Mouse (Mus musculus) urinary bladder, postnatal 10 days (tissue): Measurements from ENCODE around the gene Mroh3.

Experiments used
- DNase-seq: peaks from one replicate; pipeline ENCODE4 v3.0.0; 2022; ENCODE audit warnings: low spot score

Gene Mroh3

DNA sequence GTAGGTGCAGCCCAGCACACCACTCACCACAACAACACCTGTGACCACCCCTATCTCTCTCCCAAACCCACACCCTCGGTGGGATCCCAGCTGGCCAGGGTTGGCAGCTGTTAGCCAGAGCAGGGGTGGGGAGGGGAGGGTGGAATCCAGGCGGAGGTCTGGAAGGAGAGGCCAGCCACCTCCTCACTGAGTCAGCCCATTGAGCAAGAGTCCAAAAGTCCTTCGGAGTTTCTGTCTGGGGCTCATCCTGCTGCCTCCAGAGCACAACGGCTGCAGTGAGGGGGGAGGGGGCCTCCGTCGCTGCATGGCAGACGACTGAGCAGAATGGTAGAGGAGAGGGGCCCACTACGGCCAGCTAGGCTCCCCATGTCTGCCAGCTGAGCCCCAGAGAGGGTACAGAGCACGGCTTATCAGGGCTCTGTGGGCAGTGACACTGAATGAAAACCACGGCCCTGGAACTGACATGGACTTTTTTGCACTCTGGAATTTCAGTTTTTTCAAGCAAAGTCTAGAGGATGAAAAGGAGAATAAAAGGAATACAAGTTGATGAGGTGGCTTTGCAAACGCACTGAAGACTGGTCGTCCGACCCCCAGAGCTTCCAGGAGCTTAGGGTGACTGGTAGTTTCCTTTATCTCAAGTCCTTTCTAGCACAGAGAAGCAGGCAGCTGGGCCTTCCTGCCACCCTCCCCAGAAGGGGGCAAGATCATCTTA lies 15.9 kb upstream of the Mroh3 start:
- no peak for DNase-seq

DNA sequence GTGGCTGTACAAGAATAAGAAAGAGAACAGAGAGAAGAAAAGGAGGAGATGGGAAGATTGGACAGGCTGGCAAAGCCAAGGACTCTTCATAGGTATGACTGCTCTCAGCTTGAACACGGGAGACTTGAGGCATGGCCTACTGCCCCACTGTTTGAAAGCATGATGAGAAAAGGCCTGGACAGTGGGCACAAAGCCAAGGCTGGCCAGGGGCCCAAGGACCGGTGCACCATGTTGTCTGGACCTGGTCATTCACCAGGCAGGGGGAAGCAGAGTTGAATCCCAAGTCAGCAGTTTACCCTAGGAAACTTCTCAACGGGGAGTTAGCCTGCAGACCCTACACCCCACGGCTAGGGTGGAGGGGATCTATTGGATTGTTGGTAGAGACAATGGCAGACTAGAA lies 15.2 kb upstream of the Mroh3 start:
- DNase-seq: no peak

DNA sequence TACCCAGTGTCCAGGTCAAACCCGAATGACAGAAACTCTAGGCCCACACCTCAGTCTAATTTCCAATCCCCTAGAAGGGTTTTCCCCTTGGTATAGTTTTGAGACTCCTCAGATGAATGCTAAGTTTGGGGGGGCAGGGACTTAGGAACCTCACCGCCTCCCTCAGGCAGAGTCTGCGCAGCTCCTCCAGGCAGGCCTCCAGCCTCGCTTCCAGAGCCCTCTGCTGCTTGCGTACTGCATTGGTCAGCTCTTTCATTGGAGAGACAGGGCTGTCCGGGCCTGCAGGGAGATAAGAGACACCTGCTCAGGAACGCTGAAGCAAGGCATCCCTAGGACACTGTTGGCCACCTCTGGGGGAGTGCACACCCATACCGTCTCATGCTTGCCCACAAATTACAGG lies 14.0 kb upstream of the Mroh3 start:
- no peak for DNase-seq

DNA sequence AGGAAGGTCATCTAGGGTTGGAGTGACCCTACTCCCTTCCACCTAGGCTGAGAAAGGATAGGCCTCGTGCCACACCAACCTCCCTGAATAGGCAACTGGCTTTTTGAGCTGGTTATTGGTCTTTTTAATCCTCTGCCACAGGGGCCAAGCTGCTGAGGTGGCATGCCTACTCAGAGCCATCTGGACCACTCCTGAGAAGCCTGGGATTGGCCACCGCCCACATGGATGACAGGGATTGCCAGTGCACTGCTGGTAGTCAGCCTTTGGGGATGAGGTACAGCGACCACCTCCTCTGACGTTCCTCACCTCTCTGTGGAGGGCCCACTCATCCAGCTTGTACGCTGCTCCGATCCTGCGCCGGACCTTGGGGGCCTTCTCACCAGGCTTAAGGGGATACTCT lies 13.2 kb upstream of the Mroh3 start:
- no peak for DNase-seq

DNA sequence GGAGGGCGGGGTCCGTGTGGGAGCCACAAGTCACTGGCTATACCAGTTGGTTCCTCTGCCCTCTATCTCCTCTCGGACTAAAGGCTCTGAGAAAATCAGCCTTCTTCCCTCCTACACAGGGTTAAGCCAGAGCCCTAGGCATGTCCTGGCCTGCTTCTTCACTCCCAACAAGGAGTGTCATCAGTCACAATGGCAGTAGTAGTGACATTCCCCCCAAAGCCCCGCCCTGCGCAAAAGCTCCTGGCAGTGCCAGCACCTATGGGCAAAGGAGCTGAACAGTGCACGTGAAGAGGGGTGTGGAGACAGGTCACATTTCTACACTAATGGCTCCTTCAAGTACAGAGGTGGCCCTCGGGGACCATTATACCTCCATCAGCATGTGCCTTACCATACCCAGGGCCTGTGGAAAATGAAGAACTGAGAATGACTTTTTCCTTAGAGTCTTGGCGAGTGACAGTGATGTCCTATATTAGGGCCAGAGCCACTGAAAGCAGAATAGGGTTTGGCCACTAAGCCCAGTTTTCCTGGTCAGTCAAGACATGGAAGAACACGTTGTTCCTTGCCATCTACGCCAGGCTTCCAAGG lies 11.2 kb upstream of the Mroh3 start:
- DNase-seq: no peak

DNA sequence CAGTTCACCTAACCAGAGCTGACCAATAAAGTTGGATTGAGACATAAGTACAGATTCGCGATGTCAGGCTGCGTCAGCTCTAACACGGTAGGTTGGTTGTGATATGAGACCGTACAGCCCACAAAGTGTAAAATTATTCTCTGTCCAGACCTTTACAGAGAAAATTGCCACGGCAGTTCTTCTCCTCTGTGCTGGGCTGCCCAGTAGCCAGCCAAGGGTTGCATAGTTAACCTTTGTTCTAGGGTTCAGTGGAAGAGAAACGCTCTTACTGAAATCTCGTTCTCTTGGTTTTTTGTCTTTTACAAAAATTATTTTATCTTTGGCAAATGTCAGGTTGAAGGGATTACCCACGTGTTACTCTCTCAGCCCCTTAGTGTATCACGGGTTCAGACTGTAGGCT lies 9.8 kb upstream of the Mroh3 start:
- no peak for DNase-seq

DNA sequence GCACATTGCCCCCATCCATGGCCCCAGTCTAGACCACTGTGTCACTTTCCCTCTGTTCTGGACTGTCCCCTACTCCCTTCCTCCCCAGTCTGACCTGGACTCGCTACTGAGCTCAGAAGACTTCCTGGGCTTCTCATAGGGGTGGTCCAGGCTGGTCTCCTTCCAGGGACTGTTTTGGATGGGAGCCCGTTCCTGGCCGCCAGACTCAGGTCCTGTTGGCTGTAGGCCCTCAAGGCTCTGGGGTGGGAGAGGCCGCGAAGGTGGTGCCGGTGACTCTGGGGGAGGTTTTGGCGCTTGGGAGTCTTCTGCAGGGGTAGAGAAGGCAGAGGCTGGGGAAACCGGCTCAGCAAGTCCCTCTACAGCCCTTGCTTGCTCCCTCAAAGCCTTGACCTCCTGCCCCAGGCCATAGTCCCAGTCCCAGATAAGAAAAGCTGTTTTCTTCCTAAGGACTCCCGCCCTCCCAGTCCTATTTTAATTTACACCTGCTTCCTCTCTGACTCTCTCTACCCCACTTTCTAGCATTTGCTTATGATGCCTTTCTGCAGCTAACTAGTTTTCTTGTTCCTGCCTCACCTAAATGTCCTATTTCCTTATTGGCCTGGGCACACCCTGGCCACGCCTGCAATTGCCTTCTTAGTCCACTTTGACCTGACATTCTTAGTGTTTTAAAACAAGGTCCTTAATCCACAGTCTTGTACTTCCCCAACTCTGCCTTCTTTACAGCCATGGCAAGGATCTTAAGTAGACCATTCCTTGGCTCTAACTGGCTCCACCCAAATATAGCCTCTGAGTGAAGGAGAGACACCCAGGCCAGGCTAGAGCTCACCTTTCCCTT lies 7.6 kb upstream of the Mroh3 start:
- no peak for DNase-seq

DNA sequence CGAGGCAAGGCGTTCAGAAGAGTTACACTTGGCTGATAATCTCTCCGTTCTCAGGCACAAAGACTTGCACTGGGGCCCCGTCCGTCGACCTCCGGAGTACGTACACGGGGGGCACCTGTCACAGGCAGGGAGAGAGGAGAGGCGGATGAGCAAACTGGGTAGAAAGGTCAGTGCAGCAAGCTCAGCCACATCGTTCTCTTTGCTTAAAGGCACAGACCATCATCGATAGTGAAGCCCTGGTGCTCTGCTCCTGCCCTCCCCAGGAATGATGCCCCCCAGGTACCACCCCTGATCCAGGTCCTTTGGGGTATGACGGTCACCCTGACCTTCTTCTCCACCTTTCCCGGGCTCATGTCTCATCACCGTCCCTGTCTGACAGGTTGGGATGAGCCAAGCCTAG lies 1.7 kb upstream of the Mroh3 start:
- DNase-seq: no peak

DNA sequence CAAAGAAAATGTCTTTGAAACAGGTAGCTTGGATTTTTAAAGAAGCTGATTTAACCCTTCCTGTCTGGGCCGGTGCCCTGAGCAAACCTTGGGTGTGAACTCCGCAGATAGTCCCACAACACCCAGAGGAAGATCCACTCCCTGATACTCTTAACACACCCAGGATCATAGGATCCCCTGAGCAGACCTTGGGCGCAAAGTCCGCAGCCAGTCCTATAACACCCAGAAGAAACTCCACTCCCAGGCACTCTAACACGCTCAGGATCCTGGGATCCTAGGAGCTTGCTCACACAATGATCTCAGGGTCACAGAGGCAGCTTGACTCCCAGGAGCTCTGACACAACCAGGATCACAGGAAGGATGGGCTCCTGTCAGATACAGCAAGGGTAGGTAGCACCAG lies 22.6 kb downstream of the Mroh3 start:
- no peak for DNase-seq

DNA sequence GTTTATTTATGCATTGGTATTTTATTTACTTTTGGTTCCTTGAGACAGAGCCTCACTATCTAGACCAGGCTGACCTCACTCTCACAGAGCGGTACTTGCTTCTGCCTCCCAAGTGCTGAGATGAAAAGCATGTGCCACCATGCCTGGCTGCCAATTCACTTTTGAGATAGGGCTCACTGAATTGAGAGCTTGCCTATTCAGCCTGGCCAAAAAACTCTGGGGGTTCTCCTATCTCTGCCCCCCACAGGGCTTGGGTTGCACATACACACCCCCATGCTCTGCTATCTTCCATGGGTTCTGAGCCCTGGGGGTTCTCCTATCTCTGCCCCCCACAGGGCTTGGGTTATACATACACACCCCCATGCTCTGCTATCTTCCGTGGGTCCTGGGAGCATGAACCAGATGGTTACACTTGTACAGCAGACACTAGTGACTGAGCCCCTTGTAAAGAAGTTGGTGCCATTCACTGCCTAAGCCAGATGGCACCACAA lies 33.1 kb downstream of the Mroh3 start:
- DNase-seq: no peak

DNA sequence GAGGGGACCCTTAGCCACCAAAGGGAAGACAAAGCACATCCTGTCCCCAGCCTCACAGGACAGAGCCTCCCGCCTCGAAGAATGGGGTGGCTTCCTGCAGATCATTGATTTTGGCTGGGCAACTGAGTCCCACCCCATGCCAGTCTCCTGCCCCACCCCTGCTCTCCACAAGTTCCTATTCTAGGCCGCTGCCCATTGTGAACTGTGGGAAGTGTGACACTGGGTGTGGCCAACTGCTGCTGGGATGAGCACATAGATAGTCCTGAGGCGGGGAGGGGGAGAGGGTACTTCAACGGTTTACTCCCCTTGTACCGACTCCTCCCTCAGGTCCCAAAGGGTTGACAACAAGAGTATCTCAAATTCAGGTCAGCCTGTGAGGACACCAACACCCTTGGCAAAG lies 33.9 kb downstream of the Mroh3 start:
- DNase-seq: no peak

DNA sequence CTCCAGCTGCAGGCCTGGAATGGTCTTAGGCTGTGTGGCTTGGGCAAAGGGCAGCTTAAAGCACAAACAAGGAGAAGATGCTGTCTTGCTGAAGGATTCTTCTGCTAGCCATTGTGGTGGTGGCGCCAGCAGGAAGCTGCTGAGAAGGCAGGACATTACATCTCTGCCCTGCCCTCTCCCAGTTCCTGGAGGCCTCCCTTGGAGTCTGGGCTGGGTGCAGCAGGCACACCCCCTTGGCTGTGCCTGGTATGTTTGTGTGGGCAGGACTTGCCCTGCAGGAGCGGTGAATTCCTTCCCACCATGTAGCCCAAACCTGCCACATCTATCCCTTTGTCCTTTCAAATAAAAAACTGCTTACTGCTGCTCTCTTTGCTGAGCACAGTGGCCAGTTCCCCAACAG lies 35.5 kb downstream of the Mroh3 start:
- no peak for DNase-seq

DNA sequence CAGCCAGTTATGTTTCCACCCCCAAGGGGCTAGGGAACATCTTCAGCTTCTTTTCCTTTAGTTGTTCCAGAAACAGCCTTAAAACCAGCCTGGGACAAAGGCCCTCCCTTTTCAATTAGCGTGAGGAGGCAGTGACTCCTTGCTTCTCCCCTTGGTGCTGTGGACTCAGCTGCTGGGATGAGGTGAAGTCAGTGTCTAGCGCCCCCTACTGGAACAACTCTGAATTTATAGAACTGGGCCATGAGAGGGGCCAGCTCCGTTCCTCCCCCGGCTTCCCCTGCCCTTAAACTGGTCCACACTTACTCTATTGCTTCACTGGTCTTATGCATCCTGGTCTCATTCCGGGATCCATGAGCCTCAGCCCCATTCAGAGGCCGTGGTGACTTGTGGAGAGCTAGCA lies 37.4 kb downstream of the Mroh3 start:
- no peak for DNase-seq

DNA sequence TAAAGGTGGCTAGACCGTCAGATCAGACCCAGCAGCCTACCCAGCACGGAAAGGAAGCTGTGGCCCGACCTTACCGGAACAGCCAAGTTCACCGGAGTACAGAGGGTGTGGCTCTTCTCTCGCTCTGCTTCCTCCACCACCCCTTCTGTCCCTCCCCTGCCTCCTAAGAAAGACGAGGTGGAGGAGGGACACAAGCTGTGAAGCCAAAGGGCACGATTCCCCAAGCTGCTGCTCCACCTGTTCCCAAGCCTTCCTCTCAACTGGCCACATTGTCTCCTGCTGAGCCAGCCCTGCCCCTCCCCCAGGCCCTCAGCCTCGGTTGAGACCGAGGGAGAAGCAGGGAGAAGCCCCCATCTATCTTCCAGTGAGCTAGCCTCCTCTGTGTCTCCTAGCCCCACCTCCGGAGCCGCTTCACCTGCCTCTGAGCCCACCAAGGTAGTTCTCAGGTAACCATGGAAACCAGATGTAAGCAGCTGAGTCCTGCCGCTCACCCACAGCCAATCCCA lies 38.5 kb downstream of the Mroh3 start:
- DNase-seq: no peak

DNA sequence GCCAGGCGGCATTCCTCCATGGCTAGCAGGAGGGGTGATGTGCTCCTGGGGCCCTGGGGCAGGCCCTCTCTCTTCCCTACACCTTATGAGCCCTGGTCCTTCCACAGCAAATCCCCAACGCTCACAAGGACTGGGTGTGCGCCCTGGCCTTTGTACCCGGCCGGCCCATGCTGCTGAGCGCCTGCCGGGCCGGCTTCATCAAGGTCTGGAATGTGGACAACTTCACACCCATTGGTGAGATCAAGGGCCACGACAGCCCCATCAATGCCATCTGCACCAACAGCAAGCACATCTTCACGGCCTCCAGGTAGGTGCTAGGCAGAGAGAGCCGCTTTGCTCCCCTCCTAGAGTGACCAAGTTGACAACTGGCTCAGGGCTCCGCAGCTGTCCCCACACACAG lies 39.9 kb downstream of the Mroh3 start:
- no peak for DNase-seq

DNA sequence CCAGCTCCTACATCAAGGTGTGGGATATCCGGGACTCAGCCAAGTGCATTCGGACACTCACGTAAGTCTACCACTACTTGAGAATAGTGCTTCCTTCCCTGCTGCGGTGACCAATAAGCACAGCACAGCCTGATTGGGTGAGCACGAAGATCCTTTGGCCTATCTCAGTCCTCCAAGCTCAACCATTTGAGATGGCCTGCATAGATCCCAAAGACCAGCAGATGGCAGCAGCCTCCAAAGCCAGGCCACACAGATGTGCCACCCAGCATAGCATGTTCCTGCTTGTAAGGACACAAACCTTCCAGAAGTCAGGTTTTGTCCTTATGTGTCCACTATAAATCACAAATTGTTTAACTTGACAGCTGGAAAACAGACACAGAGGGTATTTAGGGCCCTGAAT lies 42.5 kb downstream of the Mroh3 start:
- DNase-seq: no peak

DNA sequence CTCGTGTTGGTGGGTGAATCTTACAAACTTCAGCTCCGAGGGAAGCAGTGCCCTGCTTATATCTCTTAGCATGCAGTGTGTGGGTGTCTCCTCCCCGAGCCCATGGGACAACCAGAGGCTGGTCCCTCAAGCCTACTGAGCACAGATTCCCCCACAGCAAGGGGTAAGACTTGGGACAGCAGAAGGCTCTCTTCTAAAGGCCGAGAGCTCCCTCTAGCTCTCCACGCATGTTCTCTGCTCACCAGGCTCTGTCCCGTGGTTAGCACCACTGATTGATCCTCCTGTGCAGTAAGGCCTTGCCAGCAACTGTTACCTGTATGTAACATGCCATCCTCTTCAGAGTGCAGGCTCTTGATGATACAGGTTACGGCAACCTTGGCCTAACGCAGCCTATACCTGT lies 45.0 kb downstream of the Mroh3 start:
- no peak for DNase-seq

DNA sequence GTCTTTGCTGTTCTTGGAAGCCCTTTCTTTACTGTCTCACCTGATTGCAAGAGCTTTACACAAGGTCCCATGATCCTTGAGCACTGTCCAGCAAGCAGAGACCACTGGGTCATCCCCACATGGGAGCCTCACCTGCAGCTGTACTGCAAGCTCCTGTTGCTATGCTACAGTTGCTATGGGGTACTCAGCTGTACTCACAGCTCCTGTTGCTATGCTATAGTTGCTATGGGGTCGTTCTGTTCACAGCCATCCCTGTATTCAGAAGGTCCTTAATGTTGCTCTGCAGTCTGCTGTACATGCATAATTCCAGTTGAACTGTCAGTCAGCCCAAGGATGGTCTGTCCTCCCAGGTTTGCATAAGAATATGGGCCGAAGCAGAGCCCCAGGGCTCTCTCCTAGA lies 47.2 kb downstream of the Mroh3 start:
- no peak for DNase-seq

DNA sequence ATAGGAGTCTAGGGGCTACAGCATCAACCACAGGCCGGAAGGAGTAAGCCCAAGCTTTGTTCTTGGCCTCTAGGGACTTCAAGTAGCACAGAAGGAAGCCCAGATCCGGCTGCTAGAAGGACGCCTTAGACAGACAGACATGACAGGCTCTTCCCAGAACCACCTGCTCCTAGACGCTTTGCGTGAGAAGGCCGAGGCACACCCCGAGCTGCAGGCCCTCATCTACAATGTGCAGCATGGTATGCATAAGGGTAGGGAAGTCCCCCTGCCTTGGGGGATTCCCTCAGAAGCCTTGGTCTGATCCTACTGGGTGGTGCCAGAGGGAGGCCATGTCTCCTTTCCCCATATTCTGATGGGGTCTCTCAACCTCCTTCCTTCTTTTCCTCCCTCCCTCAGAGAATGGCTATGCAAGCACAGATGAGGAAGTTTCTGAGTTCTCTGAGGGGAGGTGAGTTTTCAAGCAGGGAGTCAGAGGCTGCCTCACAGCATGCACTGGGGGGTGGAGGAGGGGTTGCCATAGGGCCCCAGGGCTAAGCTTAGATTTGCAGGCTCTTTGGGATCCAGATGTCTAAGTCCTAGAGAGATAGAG lies 51.2 kb downstream of the Mroh3 start:
- DNase-seq: no peak

DNA sequence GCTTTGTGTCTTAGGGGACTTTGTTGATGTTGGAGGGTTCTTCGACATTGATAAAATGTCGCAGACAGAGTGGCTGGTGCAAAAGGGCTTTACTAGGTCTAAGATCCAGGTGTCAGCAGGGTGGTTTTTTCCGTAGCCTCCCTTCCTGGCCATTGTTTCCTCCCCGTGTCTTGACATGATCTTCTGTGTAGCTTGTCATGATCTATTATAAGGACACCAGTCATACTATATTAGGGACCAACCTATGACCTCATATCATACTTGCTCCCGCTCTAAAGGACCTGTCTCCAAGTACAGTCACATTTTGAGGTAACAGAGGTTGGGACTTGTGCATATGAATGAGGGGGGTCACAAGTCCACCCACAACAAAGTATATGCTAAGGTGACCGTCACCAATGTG lies 51.7 kb downstream of the Mroh3 start:
- no peak for DNase-seq

DNA sequence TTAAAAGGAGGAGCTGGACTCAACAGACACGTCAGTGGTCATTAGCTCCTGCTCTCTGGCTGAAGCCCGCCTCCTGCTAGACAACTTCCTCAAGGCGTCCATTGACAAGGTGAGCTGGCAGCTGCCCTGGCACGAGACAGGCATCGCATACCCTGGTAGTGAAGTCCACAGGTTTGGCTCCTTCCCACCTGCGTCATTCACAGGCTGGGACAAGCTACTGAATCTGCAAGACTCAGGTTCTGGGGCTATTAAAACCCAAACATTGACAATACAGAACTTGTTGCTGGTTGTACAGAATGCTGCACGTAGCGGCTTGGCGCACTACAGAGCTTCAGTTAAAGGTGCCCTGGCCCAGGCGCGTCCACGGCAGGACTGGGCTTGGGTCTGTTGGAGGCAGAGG lies 52.3 kb downstream of the Mroh3 start:
- no peak for DNase-seq

DNA sequence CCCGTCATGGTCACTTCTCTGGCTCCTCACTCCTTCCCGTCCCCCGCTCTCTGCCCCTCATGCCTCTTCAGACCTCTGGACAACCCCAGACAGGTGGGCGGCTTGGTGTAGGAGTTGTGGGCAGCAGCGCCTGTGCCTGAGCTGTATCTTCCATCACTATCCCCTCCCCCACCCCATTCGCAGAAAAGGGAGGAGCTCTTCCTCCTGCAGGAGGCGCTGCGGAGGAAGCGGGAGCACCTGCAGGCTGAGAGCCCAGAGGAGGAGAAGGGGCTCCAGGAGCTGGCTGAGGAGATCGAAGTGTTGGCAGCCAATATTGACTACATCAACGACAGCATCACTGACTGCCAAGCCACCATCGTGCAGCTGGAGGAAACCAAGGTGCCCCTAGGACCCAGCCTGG lies 52.8 kb downstream of the Mroh3 start:
- DNase-seq: no peak

DNA sequence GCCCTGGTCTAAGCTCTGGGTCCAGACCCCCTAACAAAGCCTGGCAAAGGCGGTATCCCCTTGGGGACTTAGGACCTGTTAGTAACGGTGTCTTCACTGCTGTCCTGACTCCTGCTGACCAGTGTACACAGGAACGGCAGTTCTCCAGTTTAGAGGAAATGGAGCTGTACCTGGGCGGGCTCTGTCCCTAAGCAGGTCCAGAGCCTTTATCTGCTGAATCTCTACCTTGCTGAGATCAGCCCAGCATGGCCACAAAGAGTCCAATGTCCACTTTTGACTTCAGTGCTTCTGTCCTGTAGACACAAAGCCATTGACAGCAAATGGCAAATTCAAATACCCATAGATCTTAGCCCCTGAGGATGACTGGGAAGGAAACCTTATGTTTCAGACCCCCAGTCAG lies 55.7 kb downstream of the Mroh3 start:
- no peak for DNase-seq
